Mouse (Mus musculus) liver, embryonic 14.5 days (tissue): ENCODE measurements around the gene Rps6kb2. TPM values are rescaled to one million over a fixed set of nuclear protein-coding genes. Genes with fewer than 3 reads are reported as not detected.

Experiments
- ATAC-seq: fragments of 200-750 bp; cut with Nextera tagmentation; 2 replicates; pipeline ENCODE4 v1.8.0; 2017; ENCODE audit warnings: moderate number of reproducible peaks, mild to moderate bottlenecking, moderate library complexity; ENCODE audit not compliant: insufficient read depth
- DNase-seq, 3 experiments: peaks; one replicate each; pipeline ENCODE4 v3.0.0-alpha.2; 2012 to 2013; ENCODE audit warnings: low read depth in 3 of 3, low spot score in 3 of 3
- H3K27ac ChIP-seq: fragments of 300-500 bp; sonication (generic); 2 replicates; pipeline ENCODE4 v1.5.1; 2014; ENCODE audit warnings: moderate library complexity, mild to moderate bottlenecking, control low read depth, inconsistent platforms
- H3K27me3 ChIP-seq: fragments of 300-500 bp; sonication (generic); 2 replicates; pipeline ENCODE4 v1.6.1; 2014; ENCODE audit warnings: mild to moderate bottlenecking, low read length, moderate library complexity; ENCODE audit not compliant: control insufficient read depth, insufficient read depth
- H3K36me3 ChIP-seq: fragments of 300-500 bp; sonication (generic); replicated peaks from 2 replicates; pipeline ENCODE4 v1.6.1; 2014; ENCODE audit warnings: low read depth; ENCODE audit not compliant: control insufficient read depth, insufficient read depth
- H3K4me1 ChIP-seq, 2 experiments: fragments of 200-500 bp in 1 of 2; fragments of 300-500 bp in 1 of 2; sonication (generic) in 1 of 2; replicated peaks; 2 replicates each; pipeline ENCODE4 v1.6.1; 2012 to 2014; ENCODE audit warnings: antibody characterized with exemption in 1 of 2, inconsistent platforms in 1 of 2, low read length in 1 of 2; ENCODE audit not compliant: control insufficient read depth in 2 of 2, insufficient read depth in 2 of 2
- H3K4me2 ChIP-seq: fragments of 300-500 bp; sonication (generic); 2 replicates; pipeline ENCODE4 v1.6.1; 2014; ENCODE audit warnings: low read depth, mild to moderate bottlenecking, control low read depth, moderate library complexity
- H3K4me3 ChIP-seq, 2 experiments: fragments of 200-500 bp in 1 of 2; fragments of 300-500 bp in 1 of 2; sonication (generic) in 1 of 2; 2 replicates each; pipeline ENCODE4 v1.5.1; 2012 to 2014; ENCODE audit warnings: low read depth in 2 of 2, low read length in 2 of 2, mild to moderate bottlenecking in 2 of 2, control low read depth in 1 of 2, inconsistent platforms in 1 of 2, moderate library complexity in 1 of 2; ENCODE audit not compliant: insufficient read depth in 1 of 2
- H3K9ac ChIP-seq: fragments of 300-500 bp; sonication (generic); replicated peaks from 2 replicates; pipeline ENCODE4 v1.6.1; 2014; ENCODE audit warnings: mild to moderate bottlenecking, control low read depth, moderate library complexity
- H3K9me3 ChIP-seq: fragments of 300-500 bp; sonication (generic); 2 replicates; pipeline ENCODE4 v1.6.1; 2016; ENCODE audit warnings: low read length, mixed read lengths; ENCODE audit not compliant: control insufficient read depth
- CTCF ChIP-seq: IDR thresholded peaks from 2 replicates; pipeline ENCODE4 v1.5.1; 2016; ENCODE audit warnings: antibody characterized with exemption, low read depth, control low read depth
- EP300 ChIP-seq: IDR thresholded peaks from 2 replicates; pipeline ENCODE4 v1.6.1; 2016; ENCODE audit warnings: antibody characterized with exemption, low read depth
- WGBS: fragments of 180-500 bp; shearing (Covaris S2); extraction: QIAGEN DNeasy Blood & Tissue Kit; methylation state at CpG from one replicate; pipeline ENCODE4 v1.1.7; 2014; ENCODE audit not compliant: insufficient replicate concordance; 5-methylcytosine and 5-hydroxymethylcytosine counted together
- polyA plus RNA-seq, 2 experiments: library from polyadenylated mRNA; depleted of rRNA in 1 of 2; stranded (reverse) in 1 of 2; unstranded in 1 of 2; fragments of >200 nt; fragmentation: Nextera tagmentation in 1 of 2; extraction: Ambion mirVana in 1 of 2; gene quantifications; 2 replicates each; pipeline versions ENCODE4 v1.2.1 to v1.2.3; 2012 to 2014

Gene Rps6kb2
- polyA plus RNA-seq, 2 experiments = 19.2 to 19.9 TPM

- TF ChIP-seq EP300 = no peak
- H3K4me1 ChIP-seq = peaks cover 8 to 20% of the 10 kb centered on the region in 2 experiments
- H3K27me3 ChIP-seq = no peaks in the 10 kb centered on the region; the same call in none of the 2 replicates
- H3K9me3 ChIP-seq = no peaks in the 10 kb centered on the region
- no peak overlapping the region for H3K4me2 ChIP-seq
- no peak overlapping the region for H3K27ac ChIP-seq
- WGBS = 51% methylated on average over 4 of the region's 4 CpGs
- ATAC-seq (no peak), DNase-seq (no peak)
- H3K36me3 ChIP-seq = peaks cover 4% of the 10 kb centered on the region; the same call in 1 of the 2 replicates
- no peak overlapping the region for H3K9ac ChIP-seq
- H3K4me3 ChIP-seq = no peak overlapping the region
Observed at GRCm38 (mm10) chr19:4204889-4205288, 41.7 kb upstream of the Rps6kb2 start.

- no peak for TF ChIP-seq EP300
- TF ChIP-seq CTCF = no peak
- DNase-seq (no peak), ATAC-seq (no peak)
- no peaks in the 10 kb centered on the region for H3K9me3 ChIP-seq
- no peak overlapping the region for H3K4me2 ChIP-seq
- no peak overlapping the region for H3K9ac ChIP-seq
- no peaks in the 10 kb centered on the region; the same call in none of the 2 replicates for H3K27me3 ChIP-seq
- no peak overlapping the region for H3K4me3 ChIP-seq
- H3K36me3 ChIP-seq = peaks cover 6% of the 10 kb centered on the region; the same call in 1 of the 2 replicates
- 28% methylated on average over 13 of the region's 13 CpGs for WGBS
- H3K4me1 ChIP-seq = peaks cover 8 to 23% of the 10 kb centered on the region in 2 experiments
- no peak overlapping the region for H3K27ac ChIP-seq
Observed at GRCm38 (mm10) chr19:4203604-4204326, 40.6 kb upstream of the Rps6kb2 start.

DNA sequence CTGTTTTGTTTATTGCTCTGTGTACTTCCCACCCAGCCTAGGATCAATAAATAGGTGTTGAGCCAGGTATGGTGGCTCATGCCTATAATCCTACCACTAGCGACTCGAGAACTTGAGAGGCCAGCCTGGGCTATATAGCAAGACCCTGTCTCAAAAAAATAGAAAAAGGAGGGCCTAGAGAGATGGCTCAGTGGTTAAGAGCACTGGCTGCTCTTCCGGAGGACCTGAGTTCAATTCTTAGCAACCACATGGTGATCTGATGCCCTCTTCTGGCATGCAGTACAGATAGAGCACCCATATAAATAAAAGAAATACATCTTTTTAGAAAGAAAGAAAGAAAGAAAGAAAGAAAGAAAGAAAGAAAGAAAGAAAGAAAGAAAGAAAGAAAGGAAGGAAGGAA lies 40.0 kb upstream of the Rps6kb2 start:
- no peak overlapping the region for H3K27ac ChIP-seq
- no peak for ATAC-seq
- no peaks in the 10 kb centered on the region for H3K9me3 ChIP-seq
- no peak overlapping the region for H3K4me3 ChIP-seq
- WGBS = 45% methylated on average over 3 of the region's 3 CpGs
- peaks cover 8% of the 10 kb centered on the region for H3K36me3 ChIP-seq
- H3K9ac ChIP-seq = no peak overlapping the region
- no peak for DNase-seq
- H3K27me3 ChIP-seq = no peaks in the 10 kb centered on the region; the same call in none of the 2 replicates
- H3K4me1 ChIP-seq = peaks cover 8 to 23% of the 10 kb centered on the region in 2 experiments
- TF ChIP-seq CTCF = peak; percentile 16; the same call in 1 of the 2 replicates
- no peak for TF ChIP-seq EP300
- no peak overlapping the region for H3K4me2 ChIP-seq

GRCm38 (mm10) chr19:4202149-4202548 lies 39.0 kb upstream of the Rps6kb2 start:
- H3K9me3 ChIP-seq = no peaks in the 10 kb centered on the region
- WGBS = 47% methylated on average over 7 of the region's 7 CpGs
- no peak for ATAC-seq
- TF ChIP-seq CTCF = no peak
- TF ChIP-seq EP300 = no peak
- no peak overlapping the region for H3K27ac ChIP-seq
- H3K27me3 ChIP-seq = no peaks in the 10 kb centered on the region; the same call in none of the 2 replicates
- peak overlapping the region; percentile 68 to 91 for H3K4me3 ChIP-seq
- no peak for DNase-seq
- peaks cover 8 to 23% of the 10 kb centered on the region in 2 experiments for H3K4me1 ChIP-seq
- H3K4me2 ChIP-seq = peak overlapping the region; percentile 98
- peak overlapping the region; percentile 53; the same call in 1 of the 2 replicates for H3K9ac ChIP-seq
- peaks cover 15% of the 10 kb centered on the region for H3K36me3 ChIP-seq

DNA sequence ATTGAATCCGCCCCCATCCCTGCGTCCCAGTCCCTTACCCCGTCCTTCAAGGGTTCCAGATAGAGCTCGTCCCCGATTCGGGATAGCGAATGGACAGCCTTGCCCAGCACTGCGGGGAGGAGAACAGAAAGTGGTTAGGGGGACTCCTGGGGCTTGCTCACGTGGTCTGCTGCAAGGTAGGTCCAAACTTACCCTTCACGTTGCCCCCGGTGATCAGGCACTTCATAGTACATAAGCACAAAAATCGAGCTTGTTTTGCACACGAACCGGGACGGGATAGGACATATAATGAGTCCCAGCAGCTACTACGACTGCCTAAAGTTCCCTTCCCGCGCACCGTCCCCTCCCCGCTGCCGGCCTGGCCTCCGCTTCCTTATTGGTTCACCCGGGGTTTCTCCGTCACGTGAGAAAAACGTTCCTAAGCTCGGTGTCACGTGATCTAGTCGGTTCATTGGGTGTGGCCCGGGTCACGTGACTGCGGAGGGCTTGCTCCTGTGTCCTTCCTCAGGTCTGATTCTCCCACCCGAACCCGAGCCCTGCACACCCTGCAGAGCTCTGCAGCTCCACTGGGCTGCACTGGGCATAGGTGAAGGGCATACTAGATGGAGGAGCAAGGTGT lies 38.2 kb upstream of the Rps6kb2 start, which contains the start of gene Rad9a:
Rad9a (minus strand) TSS at position 372 of the 619 bp plus-strand sequence.
- Histone ChIP-seq H3K27ac (peak within 1 kb of the TSS; percentile 79), H3K27me3 (no peaks in the 10 kb centered on the region; the same call in none of the 2 replicates), H3K9me3 (no peaks in the 10 kb centered on the region), H3K4me2 (peak within 1 kb of the TSS; percentile 98), H3K36me3 (peaks cover 22% of the 10 kb centered on the region), H3K9ac (peak within 1 kb of the TSS; percentile 96), H3K4me3 (peak within 1 kb of the TSS; percentile 89 to 91), H3K4me1 (peaks cover 8 to 23% of the 10 kb centered on the region in 2 experiments)
- TF ChIP-seq CTCF (no peak), EP300 (no peak)
- 0% methylated on average over 34 of the region's 34 CpGs for WGBS
- ATAC-seq (peak; percentile 86), DNase-seq (peak; percentile 98)
